Mouse (Mus musculus): ENCODE data around the gene Col10a1. TPM values are rescaled to one million over a fixed set of nuclear protein-coding genes. Genes with fewer than 3 reads are reported as not detected.
"Not testable (repeated sequence)": the region's sequence is repeated elsewhere in the genome, so short reads cannot be mapped to it uniquely, and the experiment has no call there.

The Col10a1 gene
- polyA plus RNA-seq (2016; fragmentation: Nextera tagmentation; extraction: Ambion mirVana) = 0.18 TPM in 1 of 2 replicates, not detected in the other

DNA sequence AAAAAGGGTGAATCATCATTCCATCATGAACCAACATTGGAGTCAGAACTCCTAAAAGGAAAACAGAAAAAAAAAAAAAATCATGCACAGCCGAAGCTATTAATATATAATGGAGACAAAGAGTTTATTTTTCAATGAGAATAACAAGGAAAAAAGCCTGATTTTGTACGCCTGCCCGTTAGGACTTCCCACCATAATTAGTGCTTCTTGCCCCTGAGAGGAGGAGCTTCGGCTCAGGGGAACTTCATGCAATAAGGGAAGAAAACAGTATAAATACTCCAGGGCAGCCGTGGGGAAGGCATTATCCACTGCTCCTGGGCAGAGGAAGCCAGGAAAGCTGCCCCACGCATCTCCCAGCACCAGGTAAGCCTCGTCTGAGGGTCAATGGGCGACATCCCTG is at the start of gene Col10a1:
Gene Col10a1 (plus strand): TSS at position 301 of the 400 bp plus-strand sequence.
- Histone ChIP-seq H3K4me3 (no peak within 1 kb of the TSS), H3K27me3 (ENCODE audit: low read depth, poor library complexity, severe bottlenecking) (no peaks in the 10 kb centered on the region), H3K36me3 (no peaks in the 10 kb centered on the region), H3K4me1 (no peaks in the 10 kb centered on the region), H3K27ac (no peak within 1 kb of the TSS), H3K9me3 (replicated peaks) (no peaks in the 10 kb centered on the region)
- 76% methylated on average over 8 of the region's 8 CpGs for WGBS
- no peak for DNase-seq (ENCODE audit: low spot score)

DNA sequence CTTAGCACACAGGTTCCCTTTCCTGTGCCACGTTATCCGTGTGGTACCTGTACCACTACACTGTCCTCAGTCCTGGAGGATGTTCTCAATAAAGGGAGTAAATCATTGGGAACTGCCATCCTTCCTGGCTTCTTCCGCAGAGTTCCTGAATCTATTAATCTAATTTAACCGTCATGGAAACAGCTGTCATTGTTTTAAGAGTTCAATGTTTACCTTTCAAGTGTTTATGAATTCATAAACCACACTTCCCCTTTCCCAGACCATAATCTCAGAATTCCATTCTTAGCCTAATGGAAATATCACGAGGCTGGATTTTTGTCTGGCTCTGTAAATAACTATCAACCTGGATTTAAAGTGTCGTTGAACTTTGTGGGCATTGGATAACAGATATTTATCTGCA is 48.8 kb upstream of the Col10a1 start:
- H3K4me3 ChIP-seq = no peak overlapping the region
- no peak for DNase-seq (ENCODE audit: low spot score)
- no peaks in the 10 kb centered on the region for H3K36me3 ChIP-seq
- WGBS = 86% methylated on average over 6 of the region's 6 CpGs
- no peaks in the 10 kb centered on the region for H3K4me1 ChIP-seq
- no peaks in the 10 kb centered on the region for H3K9me3 ChIP-seq (replicated peaks)
- H3K27ac ChIP-seq = no peak overlapping the region
- no peaks in the 10 kb centered on the region for H3K27me3 ChIP-seq (ENCODE audit: low read depth, poor library complexity, severe bottlenecking)

DNA sequence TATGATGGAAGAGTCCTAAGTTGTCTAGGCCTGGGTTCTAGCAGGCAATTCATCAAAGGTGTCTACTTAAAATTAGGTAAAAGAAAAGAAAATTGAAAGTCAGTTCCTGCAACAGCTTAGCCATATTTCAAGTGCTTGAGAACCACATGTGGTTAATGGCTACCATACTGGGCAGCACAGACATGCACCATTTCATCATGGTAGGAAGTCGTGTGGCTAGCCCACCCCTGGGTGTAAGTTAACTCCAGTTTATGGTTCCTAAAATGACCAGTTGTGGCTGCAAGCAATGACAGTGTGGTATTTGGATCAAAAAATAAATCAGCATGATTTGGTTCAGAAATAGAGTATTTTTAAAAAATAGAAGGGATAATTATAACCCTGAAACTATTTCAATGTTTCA is 47.9 kb upstream of the Col10a1 start:
- WGBS = 59% methylated on average over 1 of the region's 1 CpGs
- no peak for DNase-seq (ENCODE audit: low spot score)
- Histone ChIP-seq H3K27ac (no peak overlapping the region), H3K4me3 (no peak overlapping the region), H3K36me3 (no peaks in the 10 kb centered on the region), H3K27me3 (ENCODE audit: low read depth, poor library complexity, severe bottlenecking) (no peaks in the 10 kb centered on the region), H3K4me1 (no peaks in the 10 kb centered on the region), H3K9me3 (replicated peaks) (no peaks in the 10 kb centered on the region)

DNA sequence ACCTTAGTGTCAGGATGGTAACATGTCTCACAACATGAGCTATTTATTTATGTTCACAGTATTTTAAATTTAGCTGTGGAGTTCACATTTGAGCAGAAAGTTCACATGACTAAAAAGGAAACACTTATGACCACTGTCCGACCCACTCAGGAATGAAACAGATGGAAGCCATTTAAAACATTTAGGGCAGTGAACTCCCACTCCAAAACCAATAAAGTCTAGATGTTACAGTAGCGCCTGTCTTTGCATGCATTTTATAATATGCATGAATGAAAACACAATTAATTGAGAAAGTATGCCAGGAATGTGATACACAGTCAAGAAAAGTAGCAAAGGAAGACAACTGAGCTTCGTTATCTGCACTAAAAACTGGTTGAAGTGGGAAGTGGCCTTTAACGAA is 37.6 kb upstream of the Col10a1 start:
- Histone ChIP-seq H3K4me1 (no peaks in the 10 kb centered on the region), H3K9me3 (replicated peaks) (no peaks in the 10 kb centered on the region), H3K27me3 (ENCODE audit: low read depth, poor library complexity, severe bottlenecking) (no peaks in the 10 kb centered on the region), H3K27ac (no peak overlapping the region), H3K36me3 (no peaks in the 10 kb centered on the region), H3K4me3 (no peak overlapping the region)
- DNase-seq (ENCODE audit: low spot score) = no peak
- WGBS = 91% methylated on average over 4 of the region's 4 CpGs

DNA sequence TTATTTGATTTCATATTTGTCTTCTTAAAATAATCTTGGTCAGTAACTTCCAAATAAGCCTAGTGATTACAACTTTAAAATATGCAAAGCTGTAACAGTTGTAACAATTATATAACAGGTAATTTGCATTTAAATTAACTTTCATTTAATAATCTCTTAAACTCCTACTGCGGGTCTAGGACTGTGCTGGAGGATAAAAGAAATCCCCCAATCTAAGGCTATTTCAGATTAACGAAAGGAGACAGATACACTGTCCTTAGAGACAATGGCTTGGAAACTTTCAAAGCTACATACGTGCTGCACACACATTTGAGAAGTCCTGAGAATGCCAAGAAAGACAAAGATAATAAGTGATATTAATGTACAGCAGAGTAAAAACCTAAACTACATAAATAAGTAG is 31.5 kb upstream of the Col10a1 start:
- Histone ChIP-seq H3K36me3 (no peaks in the 10 kb centered on the region), H3K27me3 (ENCODE audit: low read depth, poor library complexity, severe bottlenecking) (no peaks in the 10 kb centered on the region), H3K9me3 (replicated peaks) (no peaks in the 10 kb centered on the region), H3K4me3 (no peak overlapping the region), H3K4me1 (no peaks in the 10 kb centered on the region), H3K27ac (no peak overlapping the region)
- WGBS = 88% methylated on average over 3 of the region's 3 CpGs
- DNase-seq (ENCODE audit: low spot score) = no peak

DNA sequence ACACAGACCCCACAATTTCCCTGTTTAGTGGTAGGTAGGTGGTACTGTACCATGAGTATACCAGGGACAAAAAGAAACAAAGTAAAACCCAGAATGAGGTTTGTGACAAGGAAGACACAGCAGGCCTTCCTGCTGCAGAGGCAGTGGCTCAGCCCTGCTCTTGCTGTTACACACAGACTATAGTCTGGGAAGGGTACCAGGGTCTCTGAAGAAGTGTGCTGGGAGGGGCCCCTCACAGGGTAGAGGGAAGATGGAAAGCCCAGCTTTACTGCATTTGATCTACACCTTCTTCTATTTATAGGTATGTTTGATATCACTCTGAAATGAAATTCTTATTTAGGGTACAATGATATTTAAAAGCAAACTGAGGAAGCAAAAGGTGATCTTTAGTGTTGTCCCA is 26.0 kb upstream of the Col10a1 start:
- no peak overlapping the region for H3K4me3 ChIP-seq
- no peaks in the 10 kb centered on the region for H3K27me3 ChIP-seq (ENCODE audit: low read depth, poor library complexity, severe bottlenecking)

DNA sequence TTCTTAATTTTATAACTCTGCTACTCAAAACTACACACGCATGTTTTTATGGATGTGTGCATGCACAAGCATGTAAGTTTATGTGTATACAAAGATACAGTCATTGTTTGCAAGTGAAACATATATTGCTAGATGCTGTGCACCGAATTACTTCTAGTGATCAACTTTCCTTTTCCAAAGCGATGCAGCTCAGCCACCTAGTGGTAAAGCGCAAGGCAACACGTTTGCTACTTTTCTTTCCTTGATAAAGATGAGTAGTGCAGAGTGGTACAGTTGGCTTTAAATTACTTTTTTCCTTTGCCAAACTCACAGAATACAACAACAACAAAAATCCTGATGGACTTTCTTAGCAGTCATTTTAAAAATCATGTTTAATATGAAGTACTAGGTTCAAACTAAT is 21.6 kb upstream of the Col10a1 start:
- 69% methylated on average over 5 of the region's 5 CpGs for WGBS
- no peaks in the 10 kb centered on the region for H3K36me3 ChIP-seq
- H3K4me3 ChIP-seq = no peak overlapping the region
- H3K27ac ChIP-seq = no peak overlapping the region
- no peak for DNase-seq (ENCODE audit: low spot score)
- H3K9me3 ChIP-seq (replicated peaks) = no peaks in the 10 kb centered on the region
- no peaks in the 10 kb centered on the region for H3K27me3 ChIP-seq (ENCODE audit: low read depth, poor library complexity, severe bottlenecking)
- H3K4me1 ChIP-seq = no peaks in the 10 kb centered on the region

More for the DNA sequence above, 26.0 kb upstream of the Col10a1 start:
- Histone ChIP-seq H3K27ac (no peak overlapping the region), H3K4me1 (no peaks in the 10 kb centered on the region), H3K36me3 (no peaks in the 10 kb centered on the region), H3K9me3 (replicated peaks) (no peaks in the 10 kb centered on the region)
- no peak for DNase-seq (ENCODE audit: low spot score)

DNA sequence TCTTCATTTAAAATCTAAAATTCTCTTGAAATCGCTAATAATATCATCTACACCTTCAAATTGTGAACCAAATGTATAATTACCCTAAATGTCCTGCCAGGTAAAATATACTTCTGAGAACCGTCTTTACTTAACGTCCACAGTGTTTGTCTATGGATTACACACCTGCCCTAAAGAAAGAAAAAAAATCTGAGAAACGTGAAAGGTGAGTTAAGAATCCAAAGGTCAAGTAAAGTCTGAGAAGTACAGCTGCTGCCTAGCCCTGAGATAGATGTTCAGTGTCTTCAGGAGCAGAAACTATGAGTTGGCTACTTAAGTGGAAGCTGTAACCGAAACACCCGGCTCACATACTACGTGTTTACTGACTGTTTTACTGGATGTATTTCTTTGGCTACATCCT is 16.4 kb upstream of the Col10a1 start:
- H3K27me3 ChIP-seq (ENCODE audit: low read depth, poor library complexity, severe bottlenecking) = no peaks in the 10 kb centered on the region
- no peak for DNase-seq (ENCODE audit: low spot score)
- no peak overlapping the region for H3K4me3 ChIP-seq
- 94% methylated on average over 7 of the region's 7 CpGs for WGBS
- H3K27ac ChIP-seq = no peak overlapping the region
- no peaks in the 10 kb centered on the region for H3K36me3 ChIP-seq
- no peaks in the 10 kb centered on the region for H3K9me3 ChIP-seq (replicated peaks)
- H3K4me1 ChIP-seq = no peaks in the 10 kb centered on the region

DNA sequence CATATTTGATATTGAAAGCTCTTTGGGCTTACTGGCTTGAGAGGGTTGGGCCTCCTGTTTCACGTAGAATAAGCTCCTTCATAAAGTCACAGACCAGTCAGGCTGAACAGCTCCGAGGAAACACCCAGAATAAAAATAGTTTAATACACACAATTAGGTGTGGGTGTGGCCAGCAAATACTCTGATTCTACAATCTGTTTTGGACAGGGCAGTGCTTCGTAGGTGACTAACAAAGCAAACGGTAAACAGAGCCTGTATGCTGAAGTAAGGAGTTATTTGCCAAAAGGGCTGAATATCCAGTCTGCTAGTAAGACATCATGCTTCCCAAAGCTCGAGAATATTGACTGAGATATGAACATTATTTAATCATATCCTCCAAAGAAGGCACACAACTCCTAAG is 4.1 kb upstream of the Col10a1 start:
- 92% methylated on average over 5 of the region's 5 CpGs for WGBS
- Histone ChIP-seq H3K36me3 (no peaks in the 10 kb centered on the region), H3K9me3 (replicated peaks) (no peaks in the 10 kb centered on the region), H3K4me3 (no peak overlapping the region), H3K27ac (no peak overlapping the region), H3K4me1 (no peaks in the 10 kb centered on the region), H3K27me3 (ENCODE audit: low read depth, poor library complexity, severe bottlenecking) (no peaks in the 10 kb centered on the region)
- DNase-seq (ENCODE audit: low spot score) = no peak

DNA sequence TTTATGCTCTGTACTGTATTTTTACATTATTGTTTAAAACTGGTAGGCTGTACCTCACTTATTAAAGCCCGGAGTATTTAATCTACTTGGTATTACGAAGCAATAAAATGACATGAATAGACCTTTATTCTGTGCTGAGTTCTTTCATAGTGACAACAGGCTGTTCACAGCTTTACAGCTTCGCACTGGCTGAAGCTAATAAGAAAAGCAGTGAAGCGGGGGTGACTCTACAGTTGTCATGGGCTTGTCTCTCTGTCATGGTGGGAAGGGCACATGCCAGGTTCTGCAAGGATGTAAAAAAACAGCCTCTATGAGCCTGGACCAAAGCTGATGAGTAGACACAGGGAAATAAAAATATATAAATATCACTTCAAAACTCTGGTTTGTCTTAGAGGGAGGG is 7.2 kb downstream of the Col10a1 start:
- H3K27ac ChIP-seq = no peak overlapping the region
- 92% methylated on average over 4 of the region's 4 CpGs for WGBS
- H3K36me3 ChIP-seq = 0 out of 2 replicates have a peak, but pooled peaks cover 4% of the 10 kb centered on the region
- no peaks in the 10 kb centered on the region for H3K9me3 ChIP-seq (replicated peaks)
- DNase-seq (ENCODE audit: low spot score) = no peak
- H3K4me3 ChIP-seq = no peak overlapping the region
- H3K4me1 ChIP-seq = no peaks in the 10 kb centered on the region
- H3K27me3 ChIP-seq (ENCODE audit: low read depth, poor library complexity, severe bottlenecking) = no peaks in the 10 kb centered on the region

DNA sequence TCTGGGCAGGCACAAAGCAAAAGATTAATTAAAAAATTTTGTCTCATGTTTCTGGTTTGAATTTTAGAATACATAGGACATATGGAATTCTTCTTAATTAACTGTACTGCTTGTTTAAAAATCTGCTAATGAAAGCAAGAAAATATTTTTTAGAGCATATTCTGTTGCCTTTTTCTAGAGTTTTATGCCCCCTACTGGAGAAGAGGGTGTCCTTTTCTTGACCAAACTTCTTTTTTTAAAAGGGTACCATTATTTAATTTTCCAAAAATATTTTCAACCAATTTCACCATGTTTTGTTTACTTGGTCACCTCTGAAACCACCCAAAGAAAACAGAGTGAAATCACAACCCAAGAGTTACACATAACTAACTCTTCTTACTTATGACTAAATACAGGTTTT is 9.5 kb downstream of the Col10a1 start:
- H3K9me3 ChIP-seq (replicated peaks) = no peaks in the 10 kb centered on the region
- H3K4me1 ChIP-seq = no peaks in the 10 kb centered on the region
- H3K36me3 ChIP-seq = peaks cover 17% of the 10 kb centered on the region
- no peak overlapping the region for H3K4me3 ChIP-seq
- H3K27me3 ChIP-seq (ENCODE audit: low read depth, poor library complexity, severe bottlenecking) = no peaks in the 10 kb centered on the region
- no peak for DNase-seq (ENCODE audit: low spot score)
- no peak overlapping the region for H3K27ac ChIP-seq

DNA sequence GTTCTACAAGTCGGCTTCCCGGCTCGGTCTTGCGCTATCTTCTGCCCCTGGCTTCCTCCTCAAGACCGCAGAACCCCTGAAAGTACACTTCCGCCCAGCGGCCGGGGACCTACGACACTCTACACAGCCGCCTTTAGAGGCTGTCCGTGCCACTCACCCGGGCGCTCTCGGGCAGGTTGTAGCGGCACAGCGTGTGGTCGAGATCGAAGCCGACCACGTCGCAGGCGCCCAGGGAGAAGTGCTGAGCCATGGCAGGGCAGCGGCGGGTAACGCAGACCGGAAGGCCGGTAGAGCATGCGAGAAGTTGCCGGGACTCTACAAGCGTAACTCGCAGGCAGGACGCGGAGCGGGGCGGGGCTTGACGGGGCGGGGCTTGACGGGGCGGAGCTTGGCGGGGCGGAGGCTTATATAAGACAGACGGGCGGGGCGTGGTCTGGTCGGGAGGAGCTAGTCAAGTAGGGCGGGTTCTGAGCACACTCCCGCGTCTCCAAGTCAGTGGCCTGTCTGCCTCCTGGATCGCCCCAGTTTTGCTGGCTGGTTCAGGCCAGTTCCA is 28.5 kb downstream of the Col10a1 start, which contains the start of gene Nt5dc1:
Gene Nt5dc1 (minus strand): TSS at position 349 of the 553 bp plus-strand sequence.
- 0 out of 2 replicates have a peak, but pooled peaks cover 4% of the 10 kb centered on the region for H3K4me1 ChIP-seq
- H3K4me3 ChIP-seq = peak within 1 kb of the TSS; percentile 75
- no peaks in the 10 kb centered on the region for H3K36me3 ChIP-seq
- under 1% methylated on average over 49 of the region's 49 CpGs for WGBS
- DNase-seq (ENCODE audit: low spot score) = peak; percentile 99
- H3K9me3 ChIP-seq (replicated peaks) = no peaks in the 10 kb centered on the region
- peak within 1 kb of the TSS; percentile 92 for H3K27ac ChIP-seq
- H3K27me3 ChIP-seq (ENCODE audit: low read depth, poor library complexity, severe bottlenecking) = no peaks in the 10 kb centered on the region

DNA sequence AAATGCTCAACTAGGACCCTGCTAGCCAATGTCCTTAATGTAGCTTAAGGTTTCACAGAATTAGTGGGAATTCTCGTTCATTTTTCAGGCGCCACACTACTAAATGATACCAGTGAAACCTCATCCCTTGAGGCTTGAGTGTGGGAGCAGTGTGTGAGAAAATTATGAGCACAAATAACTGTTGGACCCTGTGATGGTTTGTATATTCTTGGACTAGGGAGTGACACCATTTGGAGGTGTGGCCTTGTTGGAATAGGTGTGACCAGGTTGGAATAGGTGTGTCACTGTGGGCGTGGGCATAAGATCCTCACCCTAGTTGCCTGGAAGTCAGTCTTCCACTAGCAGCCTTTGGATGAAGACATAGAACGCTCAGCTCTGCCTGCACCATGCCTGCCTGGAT is 29.0 kb downstream of the Col10a1 start:
- not testable (repeated sequence) for H3K9me3 ChIP-seq (replicated peaks); H3K27me3 ChIP-seq (ENCODE audit: low read depth, poor library complexity, severe bottlenecking); H3K36me3 ChIP-seq; H3K4me1 ChIP-seq; DNase-seq (ENCODE audit: low spot score)
- WGBS = 84% methylated on average over 4 of the region's 4 CpGs
- Histone ChIP-seq H3K27ac (peak overlapping the region; percentile 92), H3K4me3 (peak overlapping the region; percentile 75)

DNA sequence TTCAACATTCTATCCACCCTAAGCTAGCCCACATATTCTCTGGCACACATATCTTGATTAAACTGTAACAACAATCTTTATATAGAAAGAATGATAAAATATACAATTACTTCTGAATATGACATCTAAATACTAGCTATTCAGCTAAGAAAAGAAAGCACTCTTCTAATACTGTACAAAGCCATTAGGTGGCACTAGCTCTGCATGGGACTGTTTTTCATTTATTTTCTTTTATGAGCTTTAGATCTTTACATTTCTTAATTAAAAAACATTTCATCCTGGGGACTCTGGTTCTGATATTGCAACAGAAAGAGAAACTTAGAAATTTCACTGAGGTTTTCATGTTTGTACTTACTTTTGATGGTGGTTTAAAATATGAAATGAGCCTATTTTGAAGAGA is 42.0 kb downstream of the Col10a1 start:
- Histone ChIP-seq H3K4me1 (no peaks in the 10 kb centered on the region), H3K9me3 (replicated peaks) (no peaks in the 10 kb centered on the region), H3K27ac (no peak overlapping the region), H3K27me3 (ENCODE audit: low read depth, poor library complexity, severe bottlenecking) (no peaks in the 10 kb centered on the region), H3K4me3 (no peak overlapping the region), H3K36me3 (no peaks in the 10 kb centered on the region)
- DNase-seq (ENCODE audit: low spot score) = no peak
